ENCODE assay signal across 9 mouse cellular contexts in the genomic region with DNA sequence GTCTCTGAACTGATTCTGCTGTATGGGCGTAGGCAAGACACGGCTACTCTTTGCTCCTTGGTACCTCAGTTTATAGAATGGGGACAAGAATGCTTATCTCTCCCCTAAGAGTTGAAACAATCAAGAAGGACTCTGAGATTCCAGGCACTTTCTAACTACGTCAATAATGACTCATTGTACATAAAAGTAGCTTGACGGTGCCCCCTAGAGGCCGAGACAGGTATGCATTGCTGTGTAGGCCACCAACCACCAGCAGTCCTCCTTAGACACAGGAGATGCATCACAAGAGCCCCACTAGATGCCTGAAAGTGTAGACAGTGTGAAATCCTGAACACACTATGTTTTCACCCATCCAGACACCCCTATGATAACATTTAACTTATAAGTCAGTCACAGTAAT. TPM values are rescaled to one million over a fixed set of nuclear protein-coding genes. Genes with fewer than 3 reads are reported as not detected.
DNase-seq lines count a peak whose midpoint lies in the region; ATAC-seq and TF ChIP-seq lines count a peak whose summit lies in the region.
"Had no signal": no experiment of that assay in that cellular context is flagged by ENCODE, and none has a peak within 500 bp of the region (broad histone marks: within the 10 kb centered on the region; RNA-seq: fewer than 3 reads in every experiment).

No protein-coding gene starts in this region.

- H3K27ac ChIP-seq in heart, embryonic 10.5 days: no peak overlapping the region
- H3K27ac ChIP-seq in layer of hippocampus, adult 2 months: no peak overlapping the region
- no peak overlapping the region for H3K27ac ChIP-seq in midbrain, postnatal 0 days (ENCODE audit: low read depth, low read length)
- H3K27ac ChIP-seq: embryonic facial prominence, embryonic 13.5 days had no signal

- DNase-seq in heart, adult 8-10 months (ENCODE audit: low spot score): peak; percentile 13
- DNase-seq in heart, embryonic 10.5 days (ENCODE audit: low spot score): no peak
- DNase-seq in A20 (ENCODE audit: low read depth, low spot score): peak; percentile 62
- no peak for DNase-seq in Patski (ENCODE audit: low read depth, low spot score)
- DNase-seq in embryo, embryonic 11 days: peak; percentile 76
- peak in 1 of 2 experiments; percentile 49 for DNase-seq in layer of hippocampus, adult 2 months (ENCODE audit: low spot score in 2 of 2)
- peak; percentile 74 for DNase-seq in midbrain, postnatal 0 days (ENCODE audit: low spot score)
- no peak for DNase-seq in Muller cell, postnatal 12 days (ENCODE audit: inconsistent ontology term)

- WGBS in heart, embryonic 10.5 days: 44% methylated on average over 5 of the region's 5 CpGs
- 47% methylated on average over 5 of the region's 5 CpGs for WGBS in midbrain, postnatal 0 days

- H3K4me3 ChIP-seq in heart, embryonic 10.5 days: no peak overlapping the region
- no peak overlapping the region for H3K4me3 ChIP-seq in layer of hippocampus, adult 2 months
- H3K4me3 ChIP-seq in midbrain, postnatal 0 days (ENCODE audit: low read depth, low read length): no peak overlapping the region
- H3K4me3 ChIP-seq: embryonic facial prominence, embryonic 13.5 days had no signal

- TF ChIP-seq CTCF in Patski (IDR thresholded peaks at IDR 0.05): peak; percentile 81
- peak; percentile 88 for TF ChIP-seq CTCF in layer of hippocampus, adult 2 months (conservative IDR thresholded peaks at IDR 0.05)
- peak; percentile 74 for TF ChIP-seq CTCF in midbrain, postnatal 0 days (IDR thresholded peaks at IDR 0.05)

- POLR2A ChIA-PET in Patski (lab: Charles Lee): interaction anchor here (1.0 kb wide), 1 partner anchor 38 kb away, joined by 3 read pairs; no protein-coding TSS in a partner anchor

- H3K27me3 ChIP-seq in heart, embryonic 10.5 days (ENCODE audit: insufficient read depth, poor library complexity, severe bottlenecking): no peaks in the 10 kb centered on the region
- H3K27me3 ChIP-seq in Patski: no peaks in the 10 kb centered on the region
- no peaks in the 10 kb centered on the region for H3K27me3 ChIP-seq in midbrain, postnatal 0 days (ENCODE audit: insufficient read depth, low read length)
- H3K27me3 ChIP-seq: embryonic facial prominence, embryonic 13.5 days had no signal

- in situ Hi-C loops in Patski (cut with MboI; ENCODE audit: low pct_unique_long_range_greater_than_20kb): loop anchor here (5.0 kb wide), 1 partner anchor 36 kb away; no protein-coding TSS in a partner anchor

- H3K9ac ChIP-seq in midbrain, postnatal 0 days (replicated peaks; ENCODE audit: low read length, poor library complexity, severe bottlenecking): no peak overlapping the region
- H3K9ac ChIP-seq: embryonic facial prominence, embryonic 13.5 days had no signal

- peaks cover 10% of the 10 kb centered on the region for H3K4me1 ChIP-seq in heart, embryonic 10.5 days
- H3K4me1 ChIP-seq in midbrain, postnatal 0 days (ENCODE audit: insufficient read depth, low read length): peaks cover 9% of the 10 kb centered on the region; the same call in 1 of the 2 replicates

- no peaks in the 10 kb centered on the region for H3K9me3 ChIP-seq in heart, embryonic 10.5 days
- no peaks in the 10 kb centered on the region for H3K9me3 ChIP-seq in midbrain, postnatal 0 days (ENCODE audit: low read length)
- H3K9me3 ChIP-seq: embryonic facial prominence, embryonic 13.5 days had no signal

- H3K4me2 ChIP-seq in midbrain, postnatal 0 days (ENCODE audit: low read depth, low read length, poor library complexity, severe bottlenecking): no peak overlapping the region
- H3K4me2 ChIP-seq: embryonic facial prominence, embryonic 13.5 days had no signal

- H3K36me3 ChIP-seq in heart, embryonic 10.5 days: peaks cover 38% of the 10 kb centered on the region; the same call in 1 of the 2 replicates
- H3K36me3 ChIP-seq in midbrain, postnatal 0 days (ENCODE audit: insufficient read depth, low read length): peaks cover 3% of the 10 kb centered on the region; the same call in 1 of the 2 replicates
- H3K36me3 ChIP-seq: embryonic facial prominence, embryonic 13.5 days had no signal

- ATAC-seq in Patski: peak; percentile 47
- no peak for ATAC-seq in midbrain, postnatal 0 days (ENCODE audit: low FRiP score)

- CTCF ChIA-PET in Patski (lab: Charles Lee): interaction anchor here (1.1 to 1.8 kb wide), 3 partner anchors 16 to 179 kb away, joined by 3 to 5 read pairs (median 4); no protein-coding TSS in a partner anchor

RNA-seq across cellular contexts. Expression of gene Crtam, which starts 24.0 kb away (rescaled TPM):
- not detected for total RNA-seq in heart, adult 8-10 months (2022)
- polyA plus RNA-seq in heart, embryonic 10.5 days (2016; fragmentation: Nextera tagmentation; extraction: Ambion mirVana): 0.12 and 0.29 TPM in 2 replicates
- polyA plus RNA-seq in Patski (2021): not detected
- under 1 TPM; 0.12 to 0.36 TPM for total RNA-seq in layer of hippocampus, adult 2 months (2021)
- 0.05 TPM in 1 of 2 replicates, not detected in the other for total RNA-seq in midbrain, postnatal 0 days (2014; rRNA removed)
- 0.28 and 0.37 TPM in 2 replicates for polyA plus RNA-seq in midbrain, postnatal 0 days (2015; fragmentation: Nextera tagmentation; extraction: Ambion mirVana)

Comparison
In these comparisons a context has a peak if more than half of its experiments do, and no peak if none do; other contexts are left out.
1. DNase-seq: peak in heart, adult 8-10 months (single experiment), A20 (single experiment), embryo, embryonic 11 days (single experiment) and midbrain, postnatal 0 days (single experiment); none in heart, embryonic 10.5 days (single experiment), Patski (single experiment) and Muller cell, postnatal 12 days (single experiment).
2. Peak in every context shown above with its lines, with median percentiles within 50 percentile points of each other: CTCF ChIP-seq.